Mouse (Mus musculus) ES-E14 (cell line): ENCODE measurements at regions not wholly inside any gene's neighbourhood (a gene's known extent, or its start where the extent isn't known, plus 50 kb on each side); places are given as distances from the start of the nearest gene placed in this dataset.

Experiments
- ZC3H11A ChIP-seq: IDR thresholded peaks from 2 replicates; pipeline ENCODE4 v1.6.1; 2012; ENCODE audit warnings: low read depth, mild to moderate bottlenecking, inconsistent platforms, low read length, borderline replicate concordance
- ZNF384 ChIP-seq: IDR thresholded peaks from 2 replicates; pipeline ENCODE4 v1.6.1; 2012; ENCODE audit warnings: low read depth, low read length, inconsistent platforms

DNA sequence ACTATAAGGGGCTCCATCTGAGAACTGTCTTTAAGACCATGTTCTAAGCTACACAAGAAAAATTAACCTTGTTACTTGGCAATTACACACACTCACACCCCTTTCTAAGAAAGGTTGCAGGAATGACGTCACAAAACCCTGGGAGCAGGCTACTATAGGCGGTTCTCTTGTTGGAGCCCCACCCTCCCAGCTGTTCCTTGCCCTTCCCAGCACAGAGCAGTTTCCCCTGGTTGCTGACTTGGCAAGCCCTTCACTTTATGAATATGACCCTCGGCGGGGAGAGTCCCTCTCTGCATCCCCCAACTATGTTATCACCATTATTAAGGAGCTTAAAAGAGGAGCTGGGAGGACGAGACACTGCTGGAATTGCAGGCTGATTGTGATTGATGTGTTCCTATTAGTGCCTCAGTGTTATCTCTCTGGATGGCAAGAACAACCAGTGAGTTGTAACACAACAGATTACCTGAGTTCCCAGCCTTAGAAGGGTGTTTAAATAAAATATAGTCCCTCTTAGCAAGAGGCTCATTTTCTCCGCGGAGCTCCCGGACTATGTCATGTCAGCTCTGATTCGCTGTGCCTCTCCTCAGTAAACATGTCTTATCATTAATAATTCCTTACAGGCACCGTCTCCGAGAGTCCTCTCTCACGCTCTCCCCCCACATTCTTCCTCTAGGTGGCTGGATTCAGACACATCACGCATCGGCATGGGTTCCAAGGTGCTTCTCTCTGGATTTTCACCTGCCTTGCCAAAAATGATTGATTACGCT lies 105.7 kb downstream of the Insig2 start:
- TF ChIP-seq ZC3H11A = no peak
- no peak for TF ChIP-seq ZNF384
